In genomic region chr1:85071690-85072089, GRCm38 (mm10) we compare ENCODE assay signal across 13 mouse cellular contexts. TPM values are rescaled to one million over a fixed set of nuclear protein-coding genes. Genes with fewer than 3 reads are reported as not detected.
"Had no signal": no experiment of that assay in that cellular context is flagged by ENCODE, and none has a peak within 500 bp of the region (broad histone marks: within the 10 kb centered on the region; RNA-seq: fewer than 3 reads in every experiment).

No protein-coding gene starts in this region.

RNA-seq across cellular contexts. Expression of gene Gm10553, which starts 28.3 kb away (rescaled TPM):
- polyA plus RNA-seq: neural tube, embryonic 13.5 days; neural tube, embryonic 14.5 days; neural tube, embryonic 15.5 days; small intestine, adult 2 months; spleen, adult 2 months; stomach, embryonic 14.5 days; stomach, embryonic 15.5 days; stomach, embryonic 16.5 days; stomach, postnatal 0 days; testis, adult 2 months; thymus, adult 2 months; thymus, postnatal 0 days; urinary bladder, adult 2 months had no signal

RNA-seq across cellular contexts. Expression of gene A530032D15Rik, which starts 38.0 kb away (rescaled TPM):
- polyA plus RNA-seq: neural tube, embryonic 13.5 days; neural tube, embryonic 14.5 days; neural tube, embryonic 15.5 days; stomach, embryonic 14.5 days; stomach, embryonic 15.5 days; stomach, postnatal 0 days; testis, adult 2 months had no signal
